Comparison of ENCODE assay signal across 9 mouse cellular contexts in genomic region chr16:28930426-28930825, GRCm38 (mm10). TPM values are rescaled to one million over a fixed set of nuclear protein-coding genes. Genes with fewer than 3 reads are reported as not detected.
DNase-seq lines count a peak whose midpoint lies in the region; ATAC-seq and TF ChIP-seq lines count a peak whose summit lies in the region.
"Had no signal": no experiment of that assay in that cellular context is flagged by ENCODE, and none has a peak within 500 bp of the region (broad histone marks: within the 10 kb centered on the region; RNA-seq: fewer than 3 reads in every experiment).

No protein-coding gene starts in this region.

- 14% methylated on average over 5 of the region's 5 CpGs for WGBS in heart, embryonic 12.5 days
- 3% methylated on average over 5 of the region's 5 CpGs for WGBS in hindbrain, embryonic 14.5 days
- WGBS in midbrain, embryonic 14.5 days, result 5% methylated on average over 5 of the region's 5 CpGs

- no peak for TF ChIP-seq CTCF in bone marrow macrophage, adult 2 months (IDR thresholded peaks at IDR 0.05; ENCODE audit: low read depth, low read length)

- no peak for TF ChIP-seq POLR2A in bone marrow macrophage, adult 2 months (IDR thresholded peaks at IDR 0.05; ENCODE audit: borderline replicate concordance, low read depth, low read length)

- ATAC-seq in heart, embryonic 12.5 days (ENCODE audit: insufficient number of reproducible peaks, low FRiP score), result no peak
- ATAC-seq in hindbrain, embryonic 14.5 days (ENCODE audit: low FRiP score), result no peak
- ATAC-seq in midbrain, embryonic 14.5 days (ENCODE audit: low FRiP score, low TSS enrichment), result no peak
- ATAC-seq: CD4-positive, CD25-positive, alpha-beta regulatory T cell, adult 4 months had no signal

- peak overlapping the region; percentile 91; the same call in 1 of the 2 replicates for H3K9ac ChIP-seq in heart, embryonic 12.5 days
- H3K9ac ChIP-seq in hindbrain, embryonic 14.5 days, result peak overlapping the region; percentile 94
- H3K9ac ChIP-seq in midbrain, embryonic 14.5 days (replicated peaks; ENCODE audit: low read length), result peak overlapping the region; percentile 90

- H3K4me1 ChIP-seq in heart, embryonic 12.5 days (replicated peaks), result peaks cover 13% of the 10 kb centered on the region
- peaks cover 6% of the 10 kb centered on the region for H3K4me1 ChIP-seq in bone marrow macrophage, adult 2 months (ENCODE audit: control insufficient read depth, insufficient read depth, low read length)
- H3K4me1 ChIP-seq in hindbrain, embryonic 14.5 days (replicated peaks; ENCODE audit: control insufficient read depth, insufficient read depth, low read length), result peaks cover 32% of the 10 kb centered on the region
- peaks cover 21% of the 10 kb centered on the region for H3K4me1 ChIP-seq in midbrain, embryonic 14.5 days (ENCODE audit: control insufficient read depth, insufficient read depth, low read length)

- 0 out of 2 replicates have a peak, but pooled peaks cover 7% of the 10 kb centered on the region for H3K27me3 ChIP-seq in heart, embryonic 12.5 days (replicated peaks)
- H3K27me3 ChIP-seq in hindbrain, embryonic 14.5 days (ENCODE audit: control insufficient read depth, insufficient read depth, low read length), result 0 out of 2 replicates have a peak, but pooled peaks cover 4% of the 10 kb centered on the region
- H3K27me3 ChIP-seq in midbrain, embryonic 14.5 days (ENCODE audit: control insufficient read depth, insufficient read depth, low read length), result peaks cover 4% of the 10 kb centered on the region; the same call in 1 of the 2 replicates

- no peak for DNase-seq in heart, adult 18-20 months
- no peak for DNase-seq in hindbrain, embryonic 14.5 days (ENCODE audit: low spot score)
- peak; percentile 27 for DNase-seq in midbrain, embryonic 14.5 days
- DNase-seq in layer of hippocampus, postnatal 14 days (ENCODE audit: low spot score in 2 of 2), result no peak
- no peak for DNase-seq in spleen, adult 18-20 months
- DNase-seq in cerebellum, adult 18-20 months, result no peak

- no peaks in the 10 kb centered on the region for H3K36me3 ChIP-seq in heart, embryonic 12.5 days
- no peaks in the 10 kb centered on the region for H3K36me3 ChIP-seq in hindbrain, embryonic 14.5 days (replicated peaks; ENCODE audit: control insufficient read depth, insufficient read depth)
- H3K36me3 ChIP-seq in midbrain, embryonic 14.5 days (ENCODE audit: control insufficient read depth, insufficient read depth, low read length), result no peaks in the 10 kb centered on the region

- H3K4me3 ChIP-seq in heart, embryonic 12.5 days, result peak overlapping the region; percentile 64
- H3K4me3 ChIP-seq in bone marrow macrophage, adult 2 months (ENCODE audit: insufficient read depth, low read length), result peak overlapping the region; percentile 61; the same call in 1 of the 2 replicates
- H3K4me3 ChIP-seq in hindbrain, embryonic 14.5 days (replicated peaks; ENCODE audit: low read length), result peak overlapping the region; percentile 92
- H3K4me3 ChIP-seq in midbrain, embryonic 14.5 days (replicated peaks; ENCODE audit: low read depth, low read length), result peak overlapping the region; percentile 89

- peak overlapping the region; percentile 71 for H3K4me2 ChIP-seq in heart, embryonic 12.5 days
- peak overlapping the region; percentile 62 for H3K4me2 ChIP-seq in hindbrain, embryonic 14.5 days (replicated peaks)
- H3K4me2 ChIP-seq in midbrain, embryonic 14.5 days (ENCODE audit: low read length), result peak overlapping the region; percentile 74

- H3K27ac ChIP-seq in heart, embryonic 12.5 days (ENCODE audit: poor library complexity, severe bottlenecking), result no peak overlapping the region
- H3K27ac ChIP-seq in bone marrow macrophage, adult 2 months (ENCODE audit: insufficient read depth, low read depth, low read length), result no peak overlapping the region
- peak overlapping the region; percentile 96 for H3K27ac ChIP-seq in hindbrain, embryonic 14.5 days
- peak overlapping the region; percentile 97 for H3K27ac ChIP-seq in midbrain, embryonic 14.5 days (replicated peaks; ENCODE audit: low read depth, low read length)

- H3K9me3 ChIP-seq in heart, embryonic 12.5 days (replicated peaks), result no peaks in the 10 kb centered on the region
- no peaks in the 10 kb centered on the region for H3K9me3 ChIP-seq in hindbrain, embryonic 14.5 days (ENCODE audit: control insufficient read depth, low read length)
- no peaks in the 10 kb centered on the region for H3K9me3 ChIP-seq in midbrain, embryonic 14.5 days (ENCODE audit: control insufficient read depth, low read length)

RNA-seq across cellular contexts. Expression of gene Mb21d2, which starts 1.0 kb away (rescaled TPM):
- 6.9 and 7.1 TPM in 2 replicates for polyA plus RNA-seq in heart, embryonic 12.5 days (2016; fragmentation: Nextera tagmentation; extraction: Ambion mirVana)
- 1 to 10 TPM; 8.4 to 9.3 TPM for total RNA-seq in heart, adult 18-20 months (2021)
- polyA plus RNA-seq in bone marrow macrophage, adult 2 months (2012; ENCODE audit: insufficient read depth, insufficient read length, missing spikeins), result 0.27 and 0.36 TPM in 2 replicates
- polyA plus RNA-seq in hindbrain, embryonic 14.5 days (2014; fragmentation: Nextera tagmentation; extraction: Ambion mirVana), result 19.5 and 23.0 TPM in 2 replicates
- 18.0 TPM in 2 replicates for polyA plus RNA-seq in midbrain, embryonic 14.5 days (2014; fragmentation: Nextera tagmentation; extraction: Ambion mirVana)
- total RNA-seq in layer of hippocampus, postnatal 14 days (2021), result 10 to 100 TPM; 33.5 to 37.5 TPM
- polyA plus RNA-seq: CD4-positive, CD25-positive, alpha-beta regulatory T cell, adult 4 months had no signal

Comparison
In these comparisons a context has a peak if more than half of its experiments do, and no peak if none do; other contexts are left out.
1. H3K27ac ChIP-seq: peak in hindbrain, embryonic 14.5 days (single experiment) and midbrain, embryonic 14.5 days (single experiment); none in heart, embryonic 12.5 days (single experiment) and bone marrow macrophage, adult 2 months (single experiment).
2. Peak in every context shown above with its lines, with median percentiles within 50 percentile points of each other: H3K4me2 ChIP-seq, H3K4me3 ChIP-seq and H3K9ac ChIP-seq.